Mouse (Mus musculus) ES-E14 (cell line): ENCODE data around the gene S100a10. TPM values are rescaled to one million over a fixed set of nuclear protein-coding genes. Genes with fewer than 3 reads are reported as not detected.

Source experiments
- DNase-seq: peaks from one replicate; pipeline ENCODE4 v3.0.0-alpha.2; 2013; ENCODE audit warnings: low read depth, low spot score
- H3K27ac ChIP-seq: 2 replicates; pipeline ENCODE4 v1.5.1; 2012; ENCODE audit warnings: low read depth, mild to moderate bottlenecking, low read length, moderate library complexity, mixed read lengths; ENCODE audit not compliant: poor library complexity, insufficient read depth, severe bottlenecking
- H3K36me3 ChIP-seq: 2 replicates; pipeline ENCODE4 v1.6.1; 2012; ENCODE audit warnings: mild to moderate bottlenecking, low read length, moderate library complexity, mixed read lengths; ENCODE audit not compliant: control insufficient read depth, poor library complexity, insufficient read depth, severe bottlenecking
- H3K4me1 ChIP-seq, 2 experiments: fragments of 150-350 bp in 1 of 2; sonication (generic) in 1 of 2; 2 replicates each; pipeline ENCODE4 v1.6.1; 2012; ENCODE audit warnings: low read length in 2 of 2, mild to moderate bottlenecking in 1 of 2, mixed read lengths in 1 of 2; ENCODE audit not compliant: control insufficient read depth in 2 of 2, insufficient read depth in 2 of 2, poor library complexity in 1 of 2
- H3K4me3 ChIP-seq, 2 experiments: fragments of 150-350 bp in 1 of 2; sonication (generic) in 1 of 2; 2 replicates each; pipeline ENCODE4 v1.5.1; 2012; ENCODE audit warnings: low read length in 2 of 2, low read depth in 1 of 2, mild to moderate bottlenecking in 1 of 2, mixed read lengths in 1 of 2; ENCODE audit not compliant: insufficient read depth in 1 of 2, poor library complexity in 1 of 2, severe bottlenecking in 1 of 2
- H3K9ac ChIP-seq: 2 replicates; pipeline ENCODE4 v1.6.1; 2012; ENCODE audit warnings: low read depth, mild to moderate bottlenecking, low read length, mixed read lengths; ENCODE audit not compliant: poor library complexity, insufficient read depth, severe bottlenecking
- H3K9me3 ChIP-seq: fragments of 150-350 bp; sonication (generic); 2 replicates; pipeline ENCODE4 v1.6.1; 2012; ENCODE audit warnings: low read depth, mild to moderate bottlenecking, low read length; ENCODE audit not compliant: control insufficient read depth, insufficient read depth
- CHD2 ChIP-seq: IDR thresholded peaks from 2 replicates; pipeline ENCODE4 v1.6.1; 2014; ENCODE audit warnings: mild to moderate bottlenecking, low read depth, low read length, inconsistent platforms
- HCFC1 ChIP-seq: IDR thresholded peaks from 2 replicates; pipeline ENCODE4 v1.6.1; 2012; ENCODE audit warnings: low read length, inconsistent platforms, borderline replicate concordance; ENCODE audit not compliant: insufficient read depth
- MAFK ChIP-seq: IDR thresholded peaks from 2 replicates; pipeline ENCODE4 v1.6.1; 2014; ENCODE audit warnings: mild to moderate bottlenecking, low read depth, low read length, inconsistent platforms; ENCODE audit not compliant: insufficient read depth
- ZC3H11A ChIP-seq: IDR thresholded peaks from 2 replicates; pipeline ENCODE4 v1.6.1; 2012; ENCODE audit warnings: low read depth, mild to moderate bottlenecking, inconsistent platforms, low read length, borderline replicate concordance
- ZNF384 ChIP-seq: IDR thresholded peaks from 2 replicates; pipeline ENCODE4 v1.6.1; 2012; ENCODE audit warnings: low read depth, low read length, inconsistent platforms
- in situ Hi-C, 2 experiments: fragments of 600-800 bp; cut with MboI; formaldehyde crosslinking; loops; one replicate each; pipeline ENCODE4 v1.15.1; 2025; ENCODE audit warnings: low sequenced_read_pairs in 2 of 2, inconsistent platforms in 1 of 2; ENCODE audit not compliant: unreplicated experiment in 2 of 2
- total RNA-seq: library from RNA; depleted of rRNA; stranded (reverse); fragments of 300-350 nt; gene quantifications from 2 replicates; pipeline ENCODE4 v1.2.3, GENCODE M21; 2012

The S100a10 gene
- total RNA-seq, 1 experiment, result 388 TPM

DNA sequence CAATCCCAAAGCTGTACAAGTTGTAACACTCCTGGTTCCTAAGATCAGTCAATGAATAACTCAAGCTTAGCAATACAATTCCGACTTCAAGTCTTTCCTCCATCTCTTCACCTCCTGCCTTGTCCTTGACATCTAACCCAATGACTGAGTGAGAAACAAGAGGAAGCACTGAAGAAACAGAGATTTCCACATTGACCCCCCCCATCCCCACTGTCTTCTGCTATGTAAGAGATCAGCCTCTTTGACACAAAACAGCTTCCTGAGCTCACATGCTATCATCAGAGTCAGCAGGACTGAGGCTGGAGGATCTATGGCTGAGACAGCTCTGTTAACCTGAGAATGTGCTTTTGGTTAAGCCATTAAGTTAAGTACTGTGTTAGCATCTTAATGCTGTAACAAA lies 43.8 kb upstream of the S100a10 start:
- H3K4me1 ChIP-seq, result peaks cover 0 to 6% of the 10 kb centered on the region in 2 experiments; a peak in 1 of 4 replicates
- H3K4me3 ChIP-seq, result no peak overlapping the region
- DNase-seq, result no peak
- in situ Hi-C loops, result no loop called here
- no peaks in the 10 kb centered on the region for H3K36me3 ChIP-seq
- H3K9ac ChIP-seq, result no peak overlapping the region
- H3K9me3 ChIP-seq, result no peaks in the 10 kb centered on the region
- TF ChIP-seq HCFC1 (no peak), CHD2 (no peak), MAFK (no peak), ZC3H11A (no peak), ZNF384 (no peak)
- no peak overlapping the region for H3K27ac ChIP-seq

DNA sequence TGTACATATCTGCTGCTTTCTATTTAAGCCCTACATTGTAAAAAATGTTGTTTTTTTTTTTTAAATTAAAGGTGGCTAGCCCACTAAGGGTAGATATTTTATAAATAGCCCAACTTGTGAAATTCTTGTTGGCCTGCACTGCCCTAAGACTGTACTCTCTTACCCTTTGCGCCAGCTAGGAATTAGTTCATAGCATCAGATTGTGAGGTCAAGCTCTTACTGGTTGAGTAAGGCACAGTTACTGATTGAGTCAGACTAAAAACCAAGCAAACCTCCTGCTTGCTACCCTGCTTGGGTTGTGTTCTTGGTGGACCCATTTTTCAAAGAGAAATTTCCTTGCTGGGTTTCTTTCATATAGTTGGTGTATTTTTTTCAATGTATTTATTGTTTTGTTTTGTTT lies 43.1 kb upstream of the S100a10 start:
- H3K36me3 ChIP-seq, result no peaks in the 10 kb centered on the region
- no peak overlapping the region for H3K4me3 ChIP-seq
- no peak for DNase-seq
- no peak overlapping the region for H3K9ac ChIP-seq
- in situ Hi-C loops, result no loop called here
- no peak overlapping the region for H3K27ac ChIP-seq
- H3K4me1 ChIP-seq, result peaks cover 0 to 2% of the 10 kb centered on the region in 2 experiments; a peak in 1 of 4 replicates
- TF ChIP-seq MAFK, result no peak
- TF ChIP-seq HCFC1, result no peak
- no peak for TF ChIP-seq ZNF384
- no peak for TF ChIP-seq ZC3H11A
- H3K9me3 ChIP-seq, result no peaks in the 10 kb centered on the region

DNA sequence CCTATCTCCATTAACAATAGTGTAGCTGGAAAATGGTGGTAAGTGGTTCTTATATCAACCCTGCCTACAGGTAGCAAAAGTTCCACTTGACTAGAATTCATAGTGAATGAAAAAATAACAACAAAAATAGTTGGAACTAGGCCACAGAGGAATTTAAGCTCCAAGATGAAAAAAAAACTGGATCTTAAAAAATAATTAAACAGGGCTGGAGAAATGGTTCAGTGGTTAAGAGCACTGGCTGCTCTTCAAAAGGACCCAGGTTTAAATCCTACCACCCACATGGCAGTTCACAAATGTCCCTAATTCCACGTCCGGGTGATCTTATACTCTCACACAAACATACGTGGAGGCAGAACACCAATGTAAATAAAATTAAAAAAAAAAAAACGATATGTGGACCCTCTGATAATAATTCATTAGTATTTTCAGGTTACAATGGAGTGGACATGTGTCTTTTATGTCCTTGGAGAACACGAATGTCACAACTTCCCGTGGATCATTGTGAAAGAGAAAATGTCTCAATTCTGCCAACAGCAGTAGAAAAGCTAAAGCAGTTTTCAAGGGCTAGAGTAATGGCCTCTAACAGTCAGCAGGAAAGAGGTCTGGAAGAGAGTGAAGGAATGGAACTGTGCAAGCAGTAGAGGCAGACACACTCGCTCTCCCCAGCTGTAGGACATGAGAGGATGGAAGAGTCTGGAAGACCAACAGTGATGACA lies 42.3 kb upstream of the S100a10 start:
- no peak overlapping the region for H3K9ac ChIP-seq

DNA sequence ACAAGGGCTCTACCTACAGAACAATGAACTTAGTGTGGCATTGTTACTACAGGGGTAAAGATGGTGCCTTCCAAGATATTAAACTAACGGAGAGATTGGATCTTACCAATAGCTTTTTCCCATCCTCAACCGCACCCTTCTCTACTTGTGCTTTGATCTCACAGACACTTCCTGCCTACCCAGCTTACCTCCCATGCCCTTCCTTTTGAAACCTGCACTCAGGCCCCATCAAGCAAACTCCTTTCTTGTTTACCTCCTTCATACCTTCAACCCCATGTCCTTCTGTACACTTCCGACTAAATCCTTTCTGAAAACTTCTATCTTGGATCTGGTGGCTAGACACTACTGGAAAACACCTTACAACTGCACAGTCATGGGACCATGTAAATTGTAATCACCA lies 40.3 kb upstream of the S100a10 start:
- no peaks in the 10 kb centered on the region for H3K4me1 ChIP-seq
- no peak overlapping the region for H3K9ac ChIP-seq
- no peaks in the 10 kb centered on the region for H3K9me3 ChIP-seq
- H3K27ac ChIP-seq, result no peak overlapping the region
- no peak for DNase-seq
- no peak overlapping the region for H3K4me3 ChIP-seq
- in situ Hi-C loops, result no loop called here
- TF ChIP-seq HCFC1, result no peak
- TF ChIP-seq ZC3H11A, result no peak
- no peak for TF ChIP-seq CHD2
- TF ChIP-seq MAFK, result no peak
- no peak for TF ChIP-seq ZNF384
- no peaks in the 10 kb centered on the region for H3K36me3 ChIP-seq

More for the DNA sequence above, 42.3 kb upstream of the S100a10 start:
- H3K27ac ChIP-seq, result no peak overlapping the region
- TF ChIP-seq ZC3H11A (no peak), CHD2 (no peak), MAFK (no peak), HCFC1 (no peak), ZNF384 (no peak)
- H3K9me3 ChIP-seq, result no peaks in the 10 kb centered on the region
- DNase-seq, result no peak
- in situ Hi-C loops, result no loop called here
- H3K36me3 ChIP-seq, result no peaks in the 10 kb centered on the region
- H3K4me3 ChIP-seq, result no peak overlapping the region
- H3K4me1 ChIP-seq, result no peaks in the 10 kb centered on the region

DNA sequence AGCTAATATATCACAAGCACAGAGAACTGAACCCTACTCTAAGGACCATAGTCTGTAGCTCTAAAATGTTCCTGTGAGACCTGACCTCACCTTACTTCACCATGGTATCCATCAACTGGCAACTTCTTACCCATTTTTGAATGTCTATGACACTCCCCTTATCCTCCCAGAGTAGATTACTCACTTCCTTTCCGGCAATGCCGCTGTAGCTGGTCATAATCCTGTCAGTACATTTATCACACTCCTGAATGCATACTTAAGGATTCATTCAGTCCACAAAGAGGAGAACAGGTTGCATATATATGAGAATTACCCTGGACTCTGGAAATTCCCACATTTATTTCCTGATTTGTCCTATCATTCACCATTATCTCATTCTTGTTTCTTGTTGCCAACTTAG lies 37.5 kb upstream of the S100a10 start:
- Histone ChIP-seq H3K9ac (no peak overlapping the region), H3K9me3 (no peaks in the 10 kb centered on the region), H3K4me3 (no peak overlapping the region), H3K27ac (no peak overlapping the region), H3K36me3 (no peaks in the 10 kb centered on the region), H3K4me1 (peaks cover 0 to 4% of the 10 kb centered on the region in 2 experiments; a peak in 1 of 4 replicates)
- in situ Hi-C loops, result no loop called here
- DNase-seq, result no peak
- TF ChIP-seq CHD2 (no peak), MAFK (no peak), HCFC1 (no peak), ZNF384 (no peak), ZC3H11A (no peak)
